Mouse (Mus musculus) embryonic facial prominence, embryonic 15.5 days (tissue): Measurements from ENCODE around the gene Kctd15. TPM values are rescaled to one million over a fixed set of nuclear protein-coding genes. Genes with fewer than 3 reads are reported as not detected.

ENCODE experiments used
- ATAC-seq: fragments of 200-750 bp; cut with Nextera tagmentation; 2 replicates; pipeline ENCODE4 v1.8.0; 2017; ENCODE audit warnings: low read depth, moderate TSS enrichment; ENCODE audit not compliant: insufficient number of reproducible peaks, low FRiP score, low TSS enrichment
- H3K27ac ChIP-seq: fragments of 300-500 bp; sonication (generic); replicated peaks from 2 replicates; pipeline ENCODE4 v1.5.1; 2015; ENCODE audit warnings: mild to moderate bottlenecking, inconsistent platforms
- H3K27me3 ChIP-seq: fragments of 300-500 bp; sonication (generic); 2 replicates; pipeline ENCODE4 v1.6.1; 2015; ENCODE audit warnings: inconsistent platforms
- H3K36me3 ChIP-seq: fragments of 300-500 bp; sonication (generic); 2 replicates; pipeline ENCODE4 v1.6.1; 2015; ENCODE audit warnings: mild to moderate bottlenecking, inconsistent platforms
- H3K4me1 ChIP-seq: fragments of 300-500 bp; sonication (generic); 2 replicates; pipeline ENCODE4 v1.6.1; 2015; ENCODE audit warnings: inconsistent platforms
- H3K4me2 ChIP-seq: fragments of 300-500 bp; sonication (generic); replicated peaks from 2 replicates; pipeline ENCODE4 v1.6.1; 2015; ENCODE audit warnings: mild to moderate bottlenecking, inconsistent platforms
- H3K4me3 ChIP-seq: fragments of 300-500 bp; sonication (generic); replicated peaks from 2 replicates; pipeline ENCODE4 v1.5.1; 2015; ENCODE audit warnings: mild to moderate bottlenecking, inconsistent platforms
- H3K9ac ChIP-seq: fragments of 300-500 bp; sonication (generic); 2 replicates; pipeline ENCODE4 v1.6.1; 2015; ENCODE audit warnings: inconsistent platforms
- H3K9me3 ChIP-seq: fragments of 300-500 bp; sonication (generic); replicated peaks from 2 replicates; pipeline ENCODE4 v1.6.1; 2016; ENCODE audit warnings: inconsistent platforms
- WGBS: fragments of 180-500 bp; shearing (Covaris S2); methylation state at CpG from one replicate; pipeline ENCODE4 v1.1.7; 2015; 5-methylcytosine and 5-hydroxymethylcytosine counted together
- polyA plus RNA-seq: library from polyadenylated mRNA; unstranded; fragments of >200 nt; fragmentation: Nextera tagmentation; extraction: Ambion mirVana; gene quantifications from 2 replicates; pipeline ENCODE4 v1.2.1, GENCODE M21; 2015

Gene Kctd15
- polyA plus RNA-seq, 1 experiment from 2014 or later = 37.7 TPM

GRCm38 (mm10) chr7:34594501-34595306 is 61.8 kb downstream of the Kctd15 start:
- Histone ChIP-seq H3K4me3 (peak overlapping the region; percentile 33), H3K36me3 (no peaks in the 10 kb centered on the region), H3K27ac (0 out of 2 replicates have a peak overlapping the region, but pooled peaks have one; percentile 34), H3K9me3 (no peaks in the 10 kb centered on the region), H3K27me3 (no peaks in the 10 kb centered on the region), H3K4me2 (peak overlapping the region; percentile 53), H3K4me1 (peaks cover 36% of the 10 kb centered on the region), H3K9ac (peak overlapping the region; percentile 9; the same call in 1 of the 2 replicates)
- 17% methylated on average over 18 of the region's 18 CpGs for WGBS
- ATAC-seq = no peak

DNA sequence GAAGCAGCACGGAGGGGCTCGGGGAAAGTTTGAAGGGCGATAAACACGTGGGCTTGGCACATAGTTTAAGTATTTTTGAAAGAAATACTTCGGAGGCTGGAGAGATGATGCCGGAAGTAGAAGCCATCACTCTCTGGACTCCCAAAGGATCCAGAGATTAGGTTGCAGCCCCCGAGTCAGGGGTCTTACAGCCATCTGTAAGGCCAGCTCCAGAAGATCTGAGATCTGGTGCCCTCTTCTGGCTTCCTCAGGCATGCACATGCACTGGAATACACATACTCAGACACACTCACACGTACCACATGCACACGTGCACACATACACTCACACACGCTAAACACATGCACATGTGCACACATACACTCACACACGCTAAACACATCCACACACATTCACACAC is 65.8 kb downstream of the Kctd15 start:
- 90% methylated on average over 11 of the region's 11 CpGs for WGBS
- H3K9ac ChIP-seq = no peak overlapping the region
- H3K4me2 ChIP-seq = no peak overlapping the region
- no peak overlapping the region for H3K4me3 ChIP-seq
- H3K4me1 ChIP-seq = peaks cover 11% of the 10 kb centered on the region
- H3K27me3 ChIP-seq = no peaks in the 10 kb centered on the region
- ATAC-seq = no peak
- H3K9me3 ChIP-seq = peaks cover 11% of the 10 kb centered on the region; the same call in 1 of the 2 replicates
- no peaks in the 10 kb centered on the region for H3K36me3 ChIP-seq
- H3K27ac ChIP-seq = no peak overlapping the region

Other genes with a start within 250 kb of the Kctd15 start
- gene Chst8, start 156.0 kb upstream of the Kctd15 start, polyA plus RNA-seq = 2.7 and 4.2 TPM in 2 replicates